Mouse (Mus musculus): ENCODE data around the gene Glmn. TPM values are rescaled to one million over a fixed set of nuclear protein-coding genes. Genes with fewer than 3 reads are reported as not detected.

Glmn gene
- 0.78 and 0.91 TPM in 2 replicates for polyA plus RNA-seq (2012; rRNA removed)

- Histone ChIP-seq H3K4me3 (ENCODE audit: insufficient read depth, low read depth, low read length) (peak within 1 kb of the TSS; percentile 99), H3K4me1 (ENCODE audit: control insufficient read depth, insufficient read depth, low read length) (no peaks in the 10 kb centered on the region), H3K27ac (ENCODE audit: insufficient read depth, low read depth, low read length) (peak within 1 kb of the TSS; percentile 82), H3K36me3 (ENCODE audit: control insufficient read depth, insufficient read depth, low read length) (no peaks in the 10 kb centered on the region), H3K27me3 (replicated peaks; ENCODE audit: control insufficient read depth, insufficient read depth, low read length) (no peaks in the 10 kb centered on the region)
- peak; percentile 94 for DNase-seq
- 1% methylated on average over 56 of the region's 64 CpGs for whole genome bisulfite sequencing
- TF ChIP-seq POLR2A (IDR thresholded peaks at IDR 0.05; ENCODE audit: low read depth, low read length) (peak; percentile 80), CTCF (conservative IDR thresholded peaks at IDR 0.05; ENCODE audit: insufficient read depth, insufficient read length, low read depth, low read length) (no peak)
Measured at GRCm38 (mm10) chr5:107597301-107598077, at the start of gene Glmn, which contains the start of gene Rpap2. Gene Glmn (minus strand): TSS chr5:107597888. Gene Rpap2 (plus strand): TSS chr5:107597373.

- Histone ChIP-seq H3K27me3 (replicated peaks; ENCODE audit: control insufficient read depth, insufficient read depth, low read length) (no peaks in the 10 kb centered on the region), H3K4me3 (ENCODE audit: insufficient read depth, low read depth, low read length) (no peak overlapping the region), H3K27ac (ENCODE audit: insufficient read depth, low read depth, low read length) (no peak overlapping the region), H3K36me3 (ENCODE audit: control insufficient read depth, insufficient read depth, low read length) (peaks cover 3% of the 10 kb centered on the region), H3K4me1 (ENCODE audit: control insufficient read depth, insufficient read depth, low read length) (no peaks in the 10 kb centered on the region)
- WGBS = 87% methylated on average over 2 of the region's 2 CpGs
- no peak for TF ChIP-seq POLR2A (IDR thresholded peaks at IDR 0.05; ENCODE audit: low read depth, low read length)
- no peak for TF ChIP-seq CTCF (conservative IDR thresholded peaks at IDR 0.05; ENCODE audit: insufficient read depth, insufficient read length, low read depth, low read length)
- no peak for DNase-seq
Measured at GRCm38 (mm10) chr5:107645935-107646334, 48.2 kb upstream of the Glmn start.

GRCm38 (mm10) chr5:107644595-107644994 is 46.9 kb upstream of the Glmn start:
- no peak overlapping the region for H3K27ac ChIP-seq (ENCODE audit: insufficient read depth, low read depth, low read length)
- TF ChIP-seq CTCF (conservative IDR thresholded peaks at IDR 0.05; ENCODE audit: insufficient read depth, insufficient read length, low read depth, low read length) = no peak
- TF ChIP-seq POLR2A (IDR thresholded peaks at IDR 0.05; ENCODE audit: low read depth, low read length) = no peak
- 95% methylated on average over 2 of the region's 2 CpGs for WGBS
- no peaks in the 10 kb centered on the region for H3K4me1 ChIP-seq (ENCODE audit: control insufficient read depth, insufficient read depth, low read length)
- H3K4me3 ChIP-seq (ENCODE audit: insufficient read depth, low read depth, low read length) = no peak overlapping the region
- H3K27me3 ChIP-seq (replicated peaks; ENCODE audit: control insufficient read depth, insufficient read depth, low read length) = no peaks in the 10 kb centered on the region
- H3K36me3 ChIP-seq (ENCODE audit: control insufficient read depth, insufficient read depth, low read length) = peaks cover 3% of the 10 kb centered on the region
- DNase-seq = no peak

- no peak for DNase-seq
- no peaks in the 10 kb centered on the region for H3K4me1 ChIP-seq (ENCODE audit: control insufficient read depth, insufficient read depth, low read length)
- no peaks in the 10 kb centered on the region; the same call in 1 of the 2 replicates for H3K36me3 ChIP-seq (ENCODE audit: control insufficient read depth, insufficient read depth, low read length)
- TF ChIP-seq CTCF (conservative IDR thresholded peaks at IDR 0.05; ENCODE audit: insufficient read depth, insufficient read length, low read depth, low read length) (no peak), POLR2A (IDR thresholded peaks at IDR 0.05; ENCODE audit: low read depth, low read length) (no peak)
- H3K4me3 ChIP-seq (ENCODE audit: insufficient read depth, low read depth, low read length) = no peak overlapping the region
- H3K27me3 ChIP-seq (replicated peaks; ENCODE audit: control insufficient read depth, insufficient read depth, low read length) = no peaks in the 10 kb centered on the region
- 58% methylated on average over 8 of the region's 8 CpGs for WGBS
- H3K27ac ChIP-seq (ENCODE audit: insufficient read depth, low read depth, low read length) = no peak overlapping the region
Measured at GRCm38 (mm10) chr5:107638366-107638765, 40.7 kb upstream of the Glmn start.

GRCm38 (mm10) chr5:107637106-107637505 is 39.4 kb upstream of the Glmn start:
- 87% methylated on average over 1 of the region's 1 CpGs for WGBS
- Histone ChIP-seq H3K4me3 (ENCODE audit: insufficient read depth, low read depth, low read length) (no peak overlapping the region), H3K4me1 (ENCODE audit: control insufficient read depth, insufficient read depth, low read length) (no peaks in the 10 kb centered on the region), H3K27me3 (replicated peaks; ENCODE audit: control insufficient read depth, insufficient read depth, low read length) (no peaks in the 10 kb centered on the region), H3K27ac (ENCODE audit: insufficient read depth, low read depth, low read length) (no peak overlapping the region), H3K36me3 (ENCODE audit: control insufficient read depth, insufficient read depth, low read length) (no peaks in the 10 kb centered on the region; the same call in 1 of the 2 replicates)
- TF ChIP-seq CTCF (conservative IDR thresholded peaks at IDR 0.05; ENCODE audit: insufficient read depth, insufficient read length, low read depth, low read length) (no peak), POLR2A (IDR thresholded peaks at IDR 0.05; ENCODE audit: low read depth, low read length) (no peak)
- no peak for DNase-seq

- no peak overlapping the region for H3K4me3 ChIP-seq (ENCODE audit: insufficient read depth, low read depth, low read length)
- WGBS = 99% methylated on average over 4 of the region's 4 CpGs
- H3K4me1 ChIP-seq (ENCODE audit: control insufficient read depth, insufficient read depth, low read length) = no peaks in the 10 kb centered on the region
- no peaks in the 10 kb centered on the region for H3K27me3 ChIP-seq (replicated peaks; ENCODE audit: control insufficient read depth, insufficient read depth, low read length)
- no peak for DNase-seq
- no peaks in the 10 kb centered on the region for H3K36me3 ChIP-seq (ENCODE audit: control insufficient read depth, insufficient read depth, low read length)
- TF ChIP-seq CTCF (conservative IDR thresholded peaks at IDR 0.05; ENCODE audit: insufficient read depth, insufficient read length, low read depth, low read length) = no peak
- no peak for TF ChIP-seq POLR2A (IDR thresholded peaks at IDR 0.05; ENCODE audit: low read depth, low read length)
- no peak overlapping the region for H3K27ac ChIP-seq (ENCODE audit: insufficient read depth, low read depth, low read length)
Measured at GRCm38 (mm10) chr5:107633651-107634050, 36.0 kb upstream of the Glmn start.

- WGBS = 93% methylated on average over 3 of the region's 3 CpGs
- peaks cover 3% of the 10 kb centered on the region; the same call in 1 of the 2 replicates for H3K4me1 ChIP-seq (ENCODE audit: control insufficient read depth, insufficient read depth, low read length)
- TF ChIP-seq POLR2A (IDR thresholded peaks at IDR 0.05; ENCODE audit: low read depth, low read length) = no peak
- TF ChIP-seq CTCF (conservative IDR thresholded peaks at IDR 0.05; ENCODE audit: insufficient read depth, insufficient read length, low read depth, low read length) = no peak
- H3K4me3 ChIP-seq (ENCODE audit: insufficient read depth, low read depth, low read length) = no peak overlapping the region
- no peaks in the 10 kb centered on the region; the same call in 1 of the 2 replicates for H3K36me3 ChIP-seq (ENCODE audit: control insufficient read depth, insufficient read depth, low read length)
- H3K27me3 ChIP-seq (replicated peaks; ENCODE audit: control insufficient read depth, insufficient read depth, low read length) = no peaks in the 10 kb centered on the region
- no peak overlapping the region for H3K27ac ChIP-seq (ENCODE audit: insufficient read depth, low read depth, low read length)
- DNase-seq = no peak
Measured at GRCm38 (mm10) chr5:107621327-107621726, 23.6 kb upstream of the Glmn start.

Measured in kidney, adult 2 months (tissue).